Mouse (Mus musculus): ENCODE results near the gene Syt5. TPM values are rescaled to one million over a fixed set of nuclear protein-coding genes. Genes with fewer than 3 reads are reported as not detected.
A peak's percentile ranks its signal among the peaks of the same experiment; 100 is the strongest.
"Not testable (repeated sequence)": the region's sequence is repeated elsewhere in the genome, so short reads cannot be mapped to it uniquely, and the experiment has no call there.

Gene Syt5
- polyA plus RNA-seq, 1 experiment from 2014 or later = 6.7 TPM

GRCm38 (mm10) chr7:4536369-4536768, 11.0 kb downstream of the Syt5 start:
- Histone ChIP-seq H3K4me1 (peaks cover 16% of the 10 kb centered on the region), H3K27ac (no peak overlapping the region), H3K4me3 (no peak overlapping the region), H3K9me3 (no peaks in the 10 kb centered on the region), H3K36me3 (replicated peaks) (no peaks in the 10 kb centered on the region), H3K27me3 (ENCODE audit: poor library complexity, severe bottlenecking) (peaks cover 2% of the 10 kb centered on the region; the same call in 1 of the 2 replicates)
- WGBS = 92% methylated on average over 4 of the region's 4 CpGs
- DNase-seq (ENCODE audit: extremely low spot score, low spot score) = no peak

- 3% methylated on average over 28 of the region's 28 CpGs for WGBS
- peak; percentile 88 for DNase-seq (ENCODE audit: extremely low spot score, low spot score)
- Histone ChIP-seq H3K27me3 (ENCODE audit: poor library complexity, severe bottlenecking) (peaks cover 40% of the 10 kb centered on the region), H3K4me3 (peak within 1 kb of the TSS; percentile 62), H3K27ac (peak within 1 kb of the TSS; percentile 65; the same call in 1 of the 2 replicates), H3K36me3 (replicated peaks) (no peaks in the 10 kb centered on the region), H3K9me3 (no peaks in the 10 kb centered on the region), H3K4me1 (peaks cover 24% of the 10 kb centered on the region)
These were observed 15.2 kb downstream of the Syt5 start, which contains the start of gene Dnaaf3 for GRCm38 (mm10) chr7:4532005-4532729. Dnaaf3 (minus strand) TSS chr7:4532453.

- not testable (repeated sequence) for H3K4me3 ChIP-seq; H3K36me3 ChIP-seq (replicated peaks); H3K27ac ChIP-seq; DNase-seq (ENCODE audit: extremely low spot score, low spot score); H3K9me3 ChIP-seq
- Histone ChIP-seq H3K27me3 (ENCODE audit: poor library complexity, severe bottlenecking) (peaks cover 45% of the 10 kb centered on the region), H3K4me1 (peaks cover 39% of the 10 kb centered on the region)
- WGBS = 55% methylated on average over 8 of the region's 8 CpGs
These were observed 17.2 kb downstream of the Syt5 start for GRCm38 (mm10) chr7:4530166-4530565.

- Histone ChIP-seq H3K27me3 (ENCODE audit: poor library complexity, severe bottlenecking) (peaks cover 49% of the 10 kb centered on the region), H3K4me3 (peak overlapping the region; percentile 46), H3K36me3 (replicated peaks) (no peaks in the 10 kb centered on the region), H3K4me1 (peaks cover 32% of the 10 kb centered on the region), H3K27ac (no peak overlapping the region), H3K9me3 (no peaks in the 10 kb centered on the region)
- 46% methylated on average over 18 of the region's 18 CpGs for WGBS
- DNase-seq (ENCODE audit: extremely low spot score, low spot score) = no peak
These were observed 20.0 kb downstream of the Syt5 start for GRCm38 (mm10) chr7:4527302-4527689.

- Histone ChIP-seq H3K27ac (peak overlapping the region; percentile 82), H3K4me3 (peak overlapping the region; percentile 46), H3K4me1 (peaks cover 26% of the 10 kb centered on the region), H3K9me3 (no peaks in the 10 kb centered on the region), H3K27me3 (ENCODE audit: poor library complexity, severe bottlenecking) (peaks cover 55% of the 10 kb centered on the region), H3K36me3 (replicated peaks) (no peaks in the 10 kb centered on the region)
- 23% methylated on average over 40 of the region's 40 CpGs for WGBS
- peak; percentile 90 for DNase-seq (ENCODE audit: extremely low spot score, low spot score)
These were observed 20.7 kb downstream of the Syt5 start for GRCm38 (mm10) chr7:4526341-4527301.

- 68% methylated on average over 15 of the region's 15 CpGs for WGBS
These were observed 23.0 kb downstream of the Syt5 start, which contains the start of gene Tnni3 for GRCm38 (mm10) chr7:4524212-4524922. Tnni3 (minus strand) TSS chr7:4524229.

GRCm38 (mm10) chr7:4523205-4524130, 23.9 kb downstream of the Syt5 start:
- WGBS = 92% methylated on average over 33 of the region's 33 CpGs
- Histone ChIP-seq H3K4me1 (peaks cover 36% of the 10 kb centered on the region), H3K27me3 (ENCODE audit: poor library complexity, severe bottlenecking) (peaks cover 52% of the 10 kb centered on the region), H3K9me3 (no peaks in the 10 kb centered on the region), H3K4me3 (no peak overlapping the region), H3K36me3 (replicated peaks) (no peaks in the 10 kb centered on the region), H3K27ac (no peak overlapping the region)
- no peak for DNase-seq (ENCODE audit: extremely low spot score, low spot score)

More at GRCm38 (mm10) chr7:4524212-4524922, 23.0 kb downstream of the Syt5 start, which contains the start of gene Tnni3:
- not testable (repeated sequence) for H3K27ac ChIP-seq; H3K9me3 ChIP-seq; H3K36me3 ChIP-seq (replicated peaks); H3K4me3 ChIP-seq
- Histone ChIP-seq H3K27me3 (ENCODE audit: poor library complexity, severe bottlenecking) (peaks cover 56% of the 10 kb centered on the region), H3K4me1 (peaks cover 36% of the 10 kb centered on the region)
- DNase-seq (ENCODE audit: extremely low spot score, low spot score) = peak; percentile 70

GRCm38 (mm10) chr7:4522292-4522691, 25.0 kb downstream of the Syt5 start:
- WGBS = 83% methylated on average over 6 of the region's 6 CpGs
- no peaks in the 10 kb centered on the region for H3K36me3 ChIP-seq (replicated peaks)
- no peak for DNase-seq (ENCODE audit: extremely low spot score, low spot score)
- H3K27me3 ChIP-seq (ENCODE audit: poor library complexity, severe bottlenecking) = peaks cover 41% of the 10 kb centered on the region
- H3K4me3 ChIP-seq = no peak overlapping the region
- H3K9me3 ChIP-seq = no peaks in the 10 kb centered on the region
- no peak overlapping the region for H3K27ac ChIP-seq
- peaks cover 30% of the 10 kb centered on the region for H3K4me1 ChIP-seq

- Histone ChIP-seq H3K9me3 (no peaks in the 10 kb centered on the region), H3K4me3 (peak overlapping the region; percentile 41), H3K27me3 (ENCODE audit: poor library complexity, severe bottlenecking) (peaks cover 34% of the 10 kb centered on the region), H3K27ac (no peak overlapping the region), H3K36me3 (replicated peaks) (no peaks in the 10 kb centered on the region), H3K4me1 (peaks cover 28% of the 10 kb centered on the region)
- WGBS = 32% methylated on average over 32 of the region's 32 CpGs
- no peak for DNase-seq (ENCODE audit: extremely low spot score, low spot score)
These were observed 25.9 kb downstream of the Syt5 start for GRCm38 (mm10) chr7:4521231-4522003.

- H3K9me3 ChIP-seq = peaks cover 4% of the 10 kb centered on the region; the same call in 1 of the 2 replicates
- no peaks in the 10 kb centered on the region for H3K36me3 ChIP-seq (replicated peaks)
- H3K4me1 ChIP-seq = peaks cover 47% of the 10 kb centered on the region
- no peak overlapping the region for H3K27ac ChIP-seq
- peaks cover 34% of the 10 kb centered on the region for H3K27me3 ChIP-seq (ENCODE audit: poor library complexity, severe bottlenecking)
- WGBS = 83% methylated on average over 1 of the region's 1 CpGs
- H3K4me3 ChIP-seq = no peak overlapping the region
- DNase-seq (ENCODE audit: extremely low spot score, low spot score) = no peak
These were observed 28.9 kb downstream of the Syt5 start for GRCm38 (mm10) chr7:4518487-4518886.

All from forebrain, embryonic 10.5 days (tissue).